Mouse (Mus musculus) spleen, postnatal 10 days (tissue): Measurements from ENCODE around the gene Bcap31.

Experiments
- DNase-seq, 2 experiments: peaks; one replicate each; pipeline ENCODE4 v3.0.0; 2021 to 2022; ENCODE audit warnings: low spot score in 2 of 2

The Bcap31 gene

GRCm38 (mm10) chrX:73684156-73684555 lies 31.8 kb downstream of the Bcap31 start:
- no peak for DNase-seq

- no peak for DNase-seq
Observed at GRCm38 (mm10) chrX:73676668-73677067, 39.3 kb downstream of the Bcap31 start.

GRCm38 (mm10) chrX:73675231-73675630 lies 40.7 kb downstream of the Bcap31 start:
- no peak for DNase-seq

GRCm38 (mm10) chrX:73673968-73674661 lies 41.9 kb downstream of the Bcap31 start:
- no peak for DNase-seq

- DNase-seq: no peak
Observed at GRCm38 (mm10) chrX:73673619-73673967, 42.4 kb downstream of the Bcap31 start.

- peak in 1 of 2 experiments; percentile 35 for DNase-seq
Observed at GRCm38 (mm10) chrX:73672879-73673618, 42.9 kb downstream of the Bcap31 start, which contains the start of gene Slc6a8. Slc6a8 (plus strand) TSS chrX:73673150.

- DNase-seq: peak in 1 of 2 experiments; percentile 62
Observed at GRCm38 (mm10) chrX:73672031-73672431, 43.9 kb downstream of the Bcap31 start.

- DNase-seq: no peak
Observed at GRCm38 (mm10) chrX:73663143-73663542, 52.8 kb downstream of the Bcap31 start.

- DNase-seq: no peak
Observed at GRCm38 (mm10) chrX:73660284-73660665, 55.7 kb downstream of the Bcap31 start.

- DNase-seq: no peak
Observed at GRCm38 (mm10) chrX:73659575-73660283, 56.2 kb downstream of the Bcap31 start, which contains the start of gene Pnck. Pnck (minus strand) TSS chrX:73660117.

- no peak for DNase-seq
Observed at GRCm38 (mm10) chrX:73658936-73659574, 56.9 kb downstream of the Bcap31 start.

GRCm38 (mm10) chrX:73658391-73658790 lies 57.6 kb downstream of the Bcap31 start:
- DNase-seq: no peak

GRCm38 (mm10) chrX:73655529-73655928 lies 60.4 kb downstream of the Bcap31 start:
- peak in 1 of 2 experiments; percentile 58 for DNase-seq

- DNase-seq: peak in 1 of 2 experiments; percentile 77
Observed at GRCm38 (mm10) chrX:73654177-73654576, 61.8 kb downstream of the Bcap31 start.

GRCm38 (mm10) chrX:73653392-73653791 lies 62.6 kb downstream of the Bcap31 start:
- DNase-seq: no peak

- DNase-seq: no peak
Observed at GRCm38 (mm10) chrX:73650869-73651268, 65.1 kb downstream of the Bcap31 start.

GRCm38 (mm10) chrX:73645121-73645520 lies 70.9 kb downstream of the Bcap31 start:
- no peak for DNase-seq

GRCm38 (mm10) chrX:73639901-73640469 lies 76.0 kb downstream of the Bcap31 start:
- no peak for DNase-seq

GRCm38 (mm10) chrX:73639255-73639675 lies 76.7 kb downstream of the Bcap31 start, which contains the start of gene Dusp9:
Dusp9 (plus strand) TSS chrX:73639419.
- no peak for DNase-seq

- no peak for DNase-seq
Observed at GRCm38 (mm10) chrX:73637415-73637814, 78.6 kb downstream of the Bcap31 start.
